Mouse (Mus musculus) testis, adult 2 months (tissue): ENCODE data around the gene Gm20388.

Experiments used
- CTCF ChIP-seq: fragments of 200-500 bp; IDR thresholded peaks from 2 replicates; pipeline ENCODE4 v1.5.1; 2012; ENCODE audit warnings: low read depth, mild to moderate bottlenecking, inconsistent platforms, low read length, moderate library complexity; ENCODE audit not compliant: control insufficient read depth, insufficient read depth, insufficient replicate concordance
- POLR2A ChIP-seq: fragments of 200-500 bp; IDR thresholded peaks from 2 replicates; pipeline ENCODE4 v1.6.1; 2012; ENCODE audit warnings: low read depth, mild to moderate bottlenecking, inconsistent platforms, low read length, moderate library complexity; ENCODE audit not compliant: control insufficient read depth

GRCm38 (mm10) chr8:120020298-120020697 lies 109.7 kb downstream of the Gm20388 start:
- TF ChIP-seq CTCF (no peak), POLR2A (no peak)
